Mouse (Mus musculus) myocyte (in vitro differentiated cells): Measurements from ENCODE around the gene Cdkn1b.

Experiments
- CEBPB ChIP-seq: IDR thresholded peaks from 2 replicates; pipeline ENCODE4 v1.6.1; 2011; ENCODE audit warnings: mild to moderate bottlenecking, moderate library complexity; ENCODE audit not compliant: poor library complexity, insufficient read depth, severe bottlenecking
- E2F4 ChIP-seq: IDR thresholded peaks from one replicate; pipeline ENCODE4 v1.6.1; 2011; ENCODE audit warnings: mild to moderate bottlenecking, control low read depth, moderate library complexity; ENCODE audit not compliant: insufficient read depth
- MAX ChIP-seq: IDR thresholded peaks from one replicate; pipeline ENCODE4 v1.6.1; 2011; ENCODE audit warnings: low read depth, mild to moderate bottlenecking, control low read depth
- MYOD1 ChIP-seq, 3 experiments: IDR thresholded peaks; one replicate each; pipeline ENCODE4 v1.6.1; 2011; ENCODE audit warnings: control low read depth in 2 of 3, low read depth in 2 of 3, mild to moderate bottlenecking in 2 of 3, moderate library complexity in 1 of 3; ENCODE audit not compliant: insufficient read length in 2 of 3, control insufficient read depth in 1 of 3
- MYOG ChIP-seq, 3 experiments: IDR thresholded peaks; one replicate each; pipeline ENCODE4 v1.6.1; 2011; ENCODE audit warnings: control low read depth in 2 of 3, low read depth in 2 of 3, mild to moderate bottlenecking in 2 of 3; ENCODE audit not compliant: insufficient read length in 2 of 3, control insufficient read depth in 1 of 3, insufficient read depth in 1 of 3
- POLR2A ChIP-seq: IDR thresholded peaks from one replicate; pipeline ENCODE4 v1.6.1; 2011; ENCODE audit warnings: low read depth, mild to moderate bottlenecking, control low read depth, moderate library complexity; ENCODE audit not compliant: insufficient read length
- POLR2AphosphoS2 ChIP-seq: IDR thresholded peaks from one replicate; pipeline ENCODE4 v1.6.1; 2011; ENCODE audit warnings: low read depth, control low read depth; ENCODE audit not compliant: insufficient read length
- REST ChIP-seq: IDR thresholded peaks from one replicate; pipeline ENCODE4 v1.6.1; 2011; ENCODE audit warnings: mild to moderate bottlenecking, control low read depth, moderate library complexity; ENCODE audit not compliant: insufficient read depth, insufficient read length
- SRF ChIP-seq: IDR thresholded peaks from one replicate; pipeline ENCODE4 v1.6.1; 2011; ENCODE audit warnings: low read depth; ENCODE audit not compliant: control insufficient read depth, insufficient read length
- TCF12 ChIP-seq: IDR thresholded peaks from one replicate; pipeline ENCODE4 v1.6.1; 2011; ENCODE audit warnings: mild to moderate bottlenecking, control low read depth; ENCODE audit not compliant: poor library complexity, insufficient read depth, severe bottlenecking
- TCF3 ChIP-seq: IDR thresholded peaks from one replicate; pipeline ENCODE4 v1.6.1; 2011; ENCODE audit warnings: low read depth, control low read depth; ENCODE audit not compliant: insufficient read length
- USF1 ChIP-seq: IDR thresholded peaks from one replicate; pipeline ENCODE4 v1.6.1; 2011; ENCODE audit warnings: low read depth, mild to moderate bottlenecking, control low read depth, moderate library complexity

GRCm38 (mm10) chr6:134923670-134924069 is 3.5 kb downstream of the Cdkn1b start:
- TF ChIP-seq MAX (no peak), POLR2A (no peak), MYOD1 (IDR thresholded peaks at IDR 0.05; ENCODE audit: control insufficient read depth in 1 of 3, insufficient read length in 2 of 3, low read depth in 2 of 3) (no peak), CEBPB (no peak), POLR2AphosphoS2 (no peak), TCF3 (no peak), USF1 (no peak), MYOG (IDR thresholded peaks at IDR 0.05; ENCODE audit: control insufficient read depth in 1 of 3, insufficient read depth in 1 of 3, insufficient read length in 2 of 3, low read depth in 2 of 3) (no peak), TCF12 (no peak), SRF (no peak), E2F4 (no peak), REST (no peak)
